Mouse (Mus musculus) MEL (cell line): ENCODE data around the gene Ivl. TPM values are rescaled to one million over a fixed set of nuclear protein-coding genes. Genes with fewer than 3 reads are reported as not detected.

Experiments
- polyA plus RNA-seq, 2 experiments: library from polyadenylated mRNA; stranded (reverse) in 1 of 2; unstranded in 1 of 2; fragments of >175 nt in 1 of 2; fragments of >200 nt in 1 of 2; gene quantifications; 2 replicates each; pipeline versions ENCODE4 v1.2.1 to v1.2.4; 2012; ENCODE audit warnings: low replicate concordance in 2 of 2, low read depth in 1 of 2; ENCODE audit not compliant: insufficient read length in 2 of 2, insufficient read depth in 1 of 2, missing spikeins in 1 of 2
- total RNA-seq: library from RNA; depleted of rRNA; stranded (reverse); fragments of 300-350 nt; gene quantifications from 2 replicates; pipeline ENCODE4 v1.2.3, GENCODE M21; 2012; rRNA removed

The Ivl gene
- total and polyA plus RNA-seq, 3 experiments = not detected

Other genes starting within 250 kb of the Ivl start
- not detected in 2 replicates for gene Sprr2d, start 234.6 kb downstream of the Ivl start, total RNA-seq
- not detected for gene Sprr2d, start 234.6 kb downstream of the Ivl start, polyA plus RNA-seq
- not detected in 2 replicates for gene Sprr2e, start 221.6 kb downstream of the Ivl start, total RNA-seq
- not detected for gene Sprr2e, start 221.6 kb downstream of the Ivl start, polyA plus RNA-seq
- not detected in 2 replicates for gene Sprr2f, start 208.5 kb downstream of the Ivl start, total RNA-seq
- gene Sprr2f, start 208.5 kb downstream of the Ivl start, polyA plus RNA-seq = not detected
- not detected in 2 replicates for gene Sprr2h, start 188.1 kb downstream of the Ivl start, total RNA-seq
- not detected for gene Sprr2h, start 188.1 kb downstream of the Ivl start, polyA plus RNA-seq
- gene Sprr2i, start 165.7 kb downstream of the Ivl start, total RNA-seq = not detected in 2 replicates
- gene Sprr2i, start 165.7 kb downstream of the Ivl start, polyA plus RNA-seq = not detected
- not detected in 2 replicates for gene Sprr2j-ps, start 155.7 kb downstream of the Ivl start, total RNA-seq
- not detected for gene Sprr2j-ps, start 155.7 kb downstream of the Ivl start, polyA plus RNA-seq
- gene Gm9774, start 144.3 kb downstream of the Ivl start, total RNA-seq = 17.4 and 26.0 TPM in 2 replicates
- gene Gm9774, start 144.3 kb downstream of the Ivl start, polyA plus RNA-seq = 100 to 1,000 TPM; 107 to 140 TPM
- not detected in 2 replicates for gene Sprr2k, start 141.2 kb downstream of the Ivl start, total RNA-seq
- gene Sprr2k, start 141.2 kb downstream of the Ivl start, polyA plus RNA-seq = not detected
- gene Sprr1b, start 134.9 kb downstream of the Ivl start, total RNA-seq = not detected in 2 replicates
- not detected for gene Sprr1b, start 134.9 kb downstream of the Ivl start, polyA plus RNA-seq
- gene Sprr3, start 115.0 kb downstream of the Ivl start, total RNA-seq = not detected in 2 replicates
- not detected for gene Sprr3, start 115.0 kb downstream of the Ivl start, polyA plus RNA-seq
- not detected in 2 replicates for gene Sprr1a, start 87.8 kb downstream of the Ivl start, total RNA-seq
- gene Sprr1a, start 87.8 kb downstream of the Ivl start, polyA plus RNA-seq = not detected
- gene Sprr4, start 73.2 kb downstream of the Ivl start, total RNA-seq = not detected in 2 replicates
- not detected for gene Sprr4, start 73.2 kb downstream of the Ivl start, polyA plus RNA-seq
- gene 2310046K23Rik, start 39.2 kb downstream of the Ivl start, total RNA-seq = not detected in 2 replicates
- gene 2310046K23Rik, start 39.2 kb downstream of the Ivl start, polyA plus RNA-seq = not detected
- not detected in 2 replicates for gene Smcp, start 15.3 kb upstream of the Ivl start, total RNA-seq
- not detected for gene Smcp, start 15.3 kb upstream of the Ivl start, polyA plus RNA-seq
- not detected in 2 replicates for gene 2210017I01Rik, start 33.8 kb upstream of the Ivl start, total RNA-seq
- not detected for gene 2210017I01Rik, start 33.8 kb upstream of the Ivl start, polyA plus RNA-seq
- gene Lce6a, start 47.9 kb upstream of the Ivl start, total RNA-seq = not detected in 2 replicates
- not detected for gene Lce6a, start 47.9 kb upstream of the Ivl start, polyA plus RNA-seq
- not detected in 2 replicates for gene Lce1a1, start 74.6 kb upstream of the Ivl start, total RNA-seq
- gene Lce1a1, start 74.6 kb upstream of the Ivl start, polyA plus RNA-seq = not detected
- gene Lce1b, start 83.2 kb upstream of the Ivl start, total RNA-seq = not detected in 2 replicates
- gene Lce1b, start 83.2 kb upstream of the Ivl start, polyA plus RNA-seq = not detected
- not detected in 2 replicates for gene Lce1a2, start 96.6 kb upstream of the Ivl start, total RNA-seq
- not detected for gene Lce1a2, start 96.6 kb upstream of the Ivl start, polyA plus RNA-seq
- not detected in 2 replicates for gene Lce1c, start 105.5 kb upstream of the Ivl start, total RNA-seq
- not detected for gene Lce1c, start 105.5 kb upstream of the Ivl start, polyA plus RNA-seq
- gene Lce1d, start 113.5 kb upstream of the Ivl start, total RNA-seq = not detected in 2 replicates
- gene Lce1d, start 113.5 kb upstream of the Ivl start, polyA plus RNA-seq = not detected
- not detected in 2 replicates for gene Lce1e, start 135.3 kb upstream of the Ivl start, total RNA-seq
- not detected for gene Lce1e, start 135.3 kb upstream of the Ivl start, polyA plus RNA-seq
- gene Lce1f, start 146.6 kb upstream of the Ivl start, total RNA-seq = not detected in 2 replicates
- gene Lce1f, start 146.6 kb upstream of the Ivl start, polyA plus RNA-seq = not detected
- not detected in 2 replicates for gene Gm38119, start 165.4 kb upstream of the Ivl start, total RNA-seq
- not detected for gene Gm38119, start 165.4 kb upstream of the Ivl start, polyA plus RNA-seq
- gene Lce1g, start 178.6 kb upstream of the Ivl start, total RNA-seq = not detected in 2 replicates
- not detected for gene Lce1g, start 178.6 kb upstream of the Ivl start, polyA plus RNA-seq
- gene Lce1h, start 191.3 kb upstream of the Ivl start, total RNA-seq = not detected in 2 replicates
- gene Lce1h, start 191.3 kb upstream of the Ivl start, polyA plus RNA-seq = not detected
- gene Lce1i, start 205.2 kb upstream of the Ivl start, total RNA-seq = not detected in 2 replicates
- not detected for gene Lce1i, start 205.2 kb upstream of the Ivl start, polyA plus RNA-seq
- gene Lce1j, start 216.8 kb upstream of the Ivl start, total RNA-seq = not detected in 2 replicates
- not detected for gene Lce1j, start 216.8 kb upstream of the Ivl start, polyA plus RNA-seq
- gene Lce1k, start 234.2 kb upstream of the Ivl start, total RNA-seq = not detected in 2 replicates
- gene Lce1k, start 234.2 kb upstream of the Ivl start, polyA plus RNA-seq = not detected